Mouse (Mus musculus) embryonic facial prominence, embryonic 11.5 days (tissue): Measurements from ENCODE around the gene Sipa1l1. TPM values are rescaled to one million over a fixed set of nuclear protein-coding genes. Genes with fewer than 3 reads are reported as not detected.

Experiments
- ATAC-seq: fragments of 200-750 bp; cut with Nextera tagmentation; replicated peaks from 2 replicates; pipeline ENCODE4 v1.8.0; 2017; ENCODE audit warnings: low read depth; ENCODE audit not compliant: insufficient number of reproducible peaks, low FRiP score, low TSS enrichment
- DNase-seq: peaks from one replicate; pipeline ENCODE4 v3.0.0-alpha.2; 2015; ENCODE audit warnings: low spot score
- H3K27ac ChIP-seq: fragments of 300-500 bp; sonication (generic); replicated peaks from 2 replicates; pipeline ENCODE4 v1.5.1; 2014; ENCODE audit warnings: mild to moderate bottlenecking, low read depth, low read length, control low read depth
- H3K27me3 ChIP-seq: fragments of 300-500 bp; sonication (generic); 2 replicates; pipeline ENCODE4 v1.6.1; 2014; ENCODE audit warnings: mild to moderate bottlenecking, low read length, moderate library complexity, mixed read lengths; ENCODE audit not compliant: control insufficient read depth, insufficient read depth
- H3K36me3 ChIP-seq: fragments of 300-500 bp; sonication (generic); replicated peaks from 2 replicates; pipeline ENCODE4 v1.6.1; 2014; ENCODE audit warnings: low read depth, mild to moderate bottlenecking, low read length, moderate library complexity, mixed read lengths; ENCODE audit not compliant: control insufficient read depth, insufficient read depth
- H3K4me1 ChIP-seq: fragments of 300-500 bp; sonication (generic); 2 replicates; pipeline ENCODE4 v1.6.1; 2014; ENCODE audit warnings: low read length, mixed read lengths; ENCODE audit not compliant: control insufficient read depth, insufficient read depth
- H3K4me2 ChIP-seq: fragments of 300-500 bp; sonication (generic); 2 replicates; pipeline ENCODE4 v1.6.1; 2014; ENCODE audit warnings: low read depth, mild to moderate bottlenecking, control low read depth, low read length, moderate library complexity
- H3K4me3 ChIP-seq: fragments of 300-500 bp; sonication (generic); 2 replicates; pipeline ENCODE4 v1.5.1; 2014; ENCODE audit warnings: low read depth, low read length, control low read depth
- H3K9ac ChIP-seq: fragments of 300-500 bp; sonication (generic); replicated peaks from 2 replicates; pipeline ENCODE4 v1.6.1; 2014; ENCODE audit warnings: mild to moderate bottlenecking, control low read depth, low read length
- H3K9me3 ChIP-seq: fragments of 300-500 bp; sonication (generic); replicated peaks from 2 replicates; pipeline ENCODE4 v1.6.1; 2016; ENCODE audit warnings: mild to moderate bottlenecking, low read length, inconsistent platforms, mixed read lengths; ENCODE audit not compliant: control insufficient read depth
- whole genome bisulfite sequencing: fragments of 180-500 bp; shearing (Covaris S2); extraction: QIAGEN DNeasy Blood & Tissue Kit; methylation state at CpG from one replicate; pipeline ENCODE4 v1.1.7; 2014; 5-methylcytosine and 5-hydroxymethylcytosine counted together
- polyA plus RNA-seq: library from polyadenylated mRNA; unstranded; fragments of >200 nt; fragmentation: Nextera tagmentation; extraction: Ambion mirVana; gene quantifications from 2 replicates; pipeline ENCODE4 v1.2.1, GENCODE M21; 2014

Gene Sipa1l1
- polyA plus RNA-seq, 1 experiment from 2014 or later, result 26.8 TPM

DNA sequence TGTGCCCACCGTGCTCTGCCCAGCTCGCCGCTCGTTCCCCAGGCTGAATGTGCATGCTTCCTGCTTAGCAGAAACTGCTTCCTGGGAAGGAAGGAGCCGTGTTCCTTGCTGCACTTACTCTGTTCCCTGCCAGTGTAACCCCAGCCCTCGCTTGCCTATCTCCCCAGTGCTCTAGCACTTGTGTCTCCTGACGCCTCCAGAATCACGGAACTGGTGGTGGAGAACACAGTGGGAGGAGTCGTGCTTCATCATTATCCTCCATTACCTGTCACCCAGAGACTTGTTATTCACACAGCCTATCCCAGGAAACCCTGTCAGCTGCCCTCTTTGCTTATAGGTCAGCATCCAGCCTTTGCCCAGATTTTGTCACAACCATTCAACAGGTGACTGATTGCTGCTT is 259.3 kb downstream of the Sipa1l1 start:
- DNase-seq, result no peak
- ATAC-seq, result no peak

DNA sequence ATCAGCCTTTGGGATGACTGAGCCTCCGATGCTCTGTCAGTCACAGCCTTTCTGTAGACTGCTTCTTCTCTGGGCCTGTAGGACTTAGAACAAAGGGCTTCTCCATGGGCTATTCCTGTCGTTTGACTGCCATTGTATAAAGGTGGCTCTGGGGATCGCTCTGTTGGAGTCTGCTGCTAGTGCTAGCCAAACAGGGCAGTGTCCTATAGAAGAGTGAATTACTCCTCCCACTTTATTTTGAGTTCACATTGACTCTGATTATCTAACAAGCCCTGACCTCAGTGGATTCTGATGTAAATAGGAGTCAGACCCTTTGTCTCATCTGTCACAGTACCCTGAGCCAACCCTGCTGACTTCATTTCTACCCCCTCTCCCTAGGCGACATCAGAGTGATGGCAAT is 264.2 kb downstream of the Sipa1l1 start:
- 63% methylated on average over 4 of the region's 4 CpGs for WGBS
- no peak for ATAC-seq
- DNase-seq, result no peak
- Histone ChIP-seq H3K27ac (no peak overlapping the region), H3K9ac (no peak overlapping the region), H3K9me3 (no peaks in the 10 kb centered on the region), H3K4me1 (no peaks in the 10 kb centered on the region), H3K4me3 (no peak overlapping the region), H3K4me2 (no peak overlapping the region), H3K36me3 (peaks cover 2% of the 10 kb centered on the region), H3K27me3 (no peaks in the 10 kb centered on the region)

More for the DNA sequence above, 259.3 kb downstream of the Sipa1l1 start:
- H3K9me3 ChIP-seq, result no peaks in the 10 kb centered on the region
- H3K36me3 ChIP-seq, result no peaks in the 10 kb centered on the region; the same call in none of the 2 replicates
- H3K4me1 ChIP-seq, result no peaks in the 10 kb centered on the region
- no peaks in the 10 kb centered on the region for H3K27me3 ChIP-seq
- no peak overlapping the region for H3K4me3 ChIP-seq
- H3K4me2 ChIP-seq, result no peak overlapping the region
- H3K27ac ChIP-seq, result no peak overlapping the region
- 85% methylated on average over 9 of the region's 9 CpGs for WGBS
- H3K9ac ChIP-seq, result no peak overlapping the region

DNA sequence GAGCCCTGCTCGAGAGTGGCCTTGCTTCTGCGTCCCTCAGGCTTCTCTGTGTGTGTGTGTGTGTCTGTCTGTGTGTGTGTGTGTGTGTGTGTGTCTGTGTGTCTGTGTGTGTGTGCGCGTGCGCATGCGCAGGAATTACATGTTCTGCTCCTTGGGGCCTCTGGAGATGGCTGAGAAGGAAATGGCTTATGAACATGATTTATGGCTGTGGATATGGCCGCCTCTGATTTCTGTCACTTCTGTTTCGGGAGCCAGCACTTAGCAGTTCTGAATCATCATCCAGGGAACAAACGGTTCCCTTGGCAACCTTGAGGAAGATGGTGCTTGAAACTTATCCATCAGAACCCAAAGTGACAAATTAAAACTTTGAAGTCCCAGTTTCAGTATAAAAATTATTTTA is 265.5 kb downstream of the Sipa1l1 start:
- Histone ChIP-seq H3K36me3 (peaks cover 4% of the 10 kb centered on the region), H3K27ac (no peak overlapping the region), H3K27me3 (no peaks in the 10 kb centered on the region), H3K9ac (no peak overlapping the region), H3K4me2 (no peak overlapping the region), H3K4me1 (no peaks in the 10 kb centered on the region), H3K9me3 (no peaks in the 10 kb centered on the region), H3K4me3 (no peak overlapping the region)
- ATAC-seq (no peak), DNase-seq (no peak)
- WGBS, result 92% methylated on average over 9 of the region's 9 CpGs

DNA sequence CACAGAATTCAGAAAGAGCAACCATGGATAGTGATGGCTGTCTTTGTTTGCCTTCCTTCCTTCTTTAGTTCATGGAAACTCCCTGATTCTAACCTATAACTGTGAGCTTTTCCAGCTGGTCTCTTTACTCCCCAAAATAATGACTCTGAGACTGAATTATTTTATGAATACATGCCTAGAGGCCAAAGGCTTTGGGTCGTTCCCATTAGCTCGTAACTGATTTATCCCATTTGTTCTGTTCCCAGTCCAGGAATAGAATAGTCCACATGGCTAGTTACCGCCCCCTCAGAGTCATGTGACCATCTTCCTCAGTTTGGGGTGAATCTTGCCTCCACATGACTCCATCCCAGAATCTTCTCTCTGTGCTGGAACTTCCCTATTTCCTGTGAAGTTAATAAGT is 272.4 kb downstream of the Sipa1l1 start:
- Histone ChIP-seq H3K9me3 (no peaks in the 10 kb centered on the region), H3K27ac (no peak overlapping the region), H3K4me2 (no peak overlapping the region), H3K4me3 (no peak overlapping the region), H3K36me3 (peaks cover 4% of the 10 kb centered on the region), H3K4me1 (no peaks in the 10 kb centered on the region), H3K9ac (no peak overlapping the region), H3K27me3 (no peaks in the 10 kb centered on the region)
- 84% methylated on average over 3 of the region's 3 CpGs for WGBS
- ATAC-seq (no peak), DNase-seq (no peak)

DNA sequence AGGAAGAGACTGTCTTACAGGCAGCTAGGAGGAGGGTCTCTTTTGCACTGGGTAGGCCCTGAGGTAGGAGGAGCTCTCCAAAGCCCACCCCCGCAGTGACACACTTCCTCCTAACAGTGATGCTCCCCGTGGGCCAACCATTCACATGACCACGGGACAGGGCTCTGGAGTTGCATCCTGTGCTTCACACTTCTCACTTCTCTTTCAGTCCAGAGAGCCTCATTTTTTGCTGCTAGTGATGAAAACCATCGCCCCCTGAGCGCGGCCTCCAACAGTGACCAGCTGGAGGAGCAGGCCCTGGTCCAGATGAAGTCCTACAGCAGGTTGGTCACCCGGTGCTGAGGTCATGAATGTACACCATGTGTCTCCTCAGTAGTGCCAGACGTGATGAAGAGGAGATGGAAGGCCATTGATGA is 277.5 kb downstream of the Sipa1l1 start:
- no peak for DNase-seq
- Histone ChIP-seq H3K36me3 (peaks cover 2% of the 10 kb centered on the region), H3K4me3 (no peak overlapping the region), H3K4me2 (no peak overlapping the region), H3K9ac (no peak overlapping the region), H3K9me3 (no peaks in the 10 kb centered on the region), H3K4me1 (no peaks in the 10 kb centered on the region), H3K27me3 (no peaks in the 10 kb centered on the region), H3K27ac (no peak overlapping the region)
- 88% methylated on average over 8 of the region's 8 CpGs for WGBS
- ATAC-seq, result no peak

DNA sequence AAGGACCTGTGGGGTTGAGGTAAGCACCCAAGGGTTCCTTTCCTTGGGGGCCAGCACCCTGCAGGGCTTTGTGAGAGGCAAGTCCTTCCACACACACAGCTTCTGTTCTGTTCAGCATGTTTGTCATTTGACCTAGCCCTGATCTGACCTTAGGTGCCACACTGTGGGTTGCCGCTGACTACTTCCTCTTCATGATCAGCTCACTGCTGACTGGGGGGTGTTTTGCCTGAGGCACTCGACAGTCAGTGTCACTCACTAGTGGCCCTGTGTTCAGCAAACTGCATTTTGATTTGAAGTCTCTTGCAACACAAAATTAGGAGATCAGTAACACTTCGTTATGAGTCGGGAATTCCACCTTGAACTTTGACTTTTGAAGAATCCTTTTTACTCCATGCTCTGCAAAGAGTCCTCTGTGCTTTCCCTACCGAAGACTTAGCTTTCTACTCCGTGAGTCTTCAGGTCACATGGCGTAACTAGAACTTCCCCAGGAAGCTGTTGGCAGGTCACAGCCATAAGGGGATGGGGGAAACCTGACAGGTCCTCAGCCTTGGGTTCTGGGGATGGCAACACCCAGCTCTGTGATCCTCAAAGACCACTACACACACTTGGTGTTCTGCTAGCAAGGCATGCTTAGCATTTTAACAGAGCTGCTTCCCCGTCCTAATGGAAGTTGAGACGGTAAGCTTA is 279.2 kb downstream of the Sipa1l1 start:
- H3K4me2 ChIP-seq, result no peak overlapping the region
- DNase-seq (no peak), ATAC-seq (no peak)
- H3K27ac ChIP-seq, result no peak overlapping the region
- peaks cover 2% of the 10 kb centered on the region; the same call in 1 of the 2 replicates for H3K36me3 ChIP-seq
- no peaks in the 10 kb centered on the region for H3K27me3 ChIP-seq
- H3K9ac ChIP-seq, result no peak overlapping the region
- H3K9me3 ChIP-seq, result no peaks in the 10 kb centered on the region
- H3K4me1 ChIP-seq, result no peaks in the 10 kb centered on the region
- WGBS, result 57% methylated on average over 9 of the region's 9 CpGs
- H3K4me3 ChIP-seq, result no peak overlapping the region

DNA sequence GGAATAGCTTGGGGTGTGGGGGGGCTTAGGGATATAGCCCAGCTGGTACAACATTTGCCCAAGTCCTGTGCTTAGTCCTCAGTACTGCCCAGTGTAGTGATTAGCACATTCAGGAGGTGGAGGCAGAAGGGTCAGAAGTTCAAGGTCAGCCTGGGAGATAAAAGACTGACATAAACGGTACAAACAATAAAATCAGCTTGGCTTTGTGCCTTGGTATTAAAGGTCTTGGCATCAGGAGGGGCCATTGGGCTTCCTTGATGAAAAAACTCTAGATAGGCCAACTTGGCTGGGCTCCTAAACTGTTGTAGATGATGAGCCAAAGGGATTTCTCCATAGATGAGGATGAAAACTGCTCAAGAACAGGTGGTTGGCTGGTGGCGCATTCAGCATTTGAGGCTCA is 283.3 kb downstream of the Sipa1l1 start:
- no peak overlapping the region for H3K4me3 ChIP-seq
- no peak overlapping the region for H3K9ac ChIP-seq
- H3K4me2 ChIP-seq, result no peak overlapping the region
- ATAC-seq (no peak), DNase-seq (no peak)
- H3K4me1 ChIP-seq, result no peaks in the 10 kb centered on the region
- H3K27ac ChIP-seq, result no peak overlapping the region
- peaks cover 2% of the 10 kb centered on the region; the same call in 1 of the 2 replicates for H3K36me3 ChIP-seq
- no peaks in the 10 kb centered on the region for H3K27me3 ChIP-seq
- H3K9me3 ChIP-seq, result no peaks in the 10 kb centered on the region
- 87% methylated on average over 2 of the region's 2 CpGs for whole genome bisulfite sequencing

DNA sequence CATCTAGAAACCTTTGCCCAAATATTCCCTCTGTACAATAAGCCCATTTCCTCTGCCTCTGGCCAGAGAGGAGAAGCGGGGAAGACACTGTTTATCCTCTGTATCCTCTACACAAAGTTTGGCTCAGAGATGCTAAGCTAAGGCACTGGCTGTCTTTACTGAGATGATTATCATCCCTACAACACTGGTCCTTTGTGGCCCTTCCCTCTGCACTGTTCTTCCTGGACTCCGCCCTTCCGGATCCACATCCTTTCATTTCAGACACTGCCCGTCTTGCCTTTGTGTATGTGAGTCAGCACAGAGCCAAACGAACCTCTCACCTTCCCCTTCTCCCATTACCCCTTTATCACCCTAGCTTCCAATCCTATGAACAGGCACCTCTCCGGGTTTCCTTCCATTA is 285.3 kb downstream of the Sipa1l1 start:
- Histone ChIP-seq H3K27ac (no peak overlapping the region), H3K27me3 (no peaks in the 10 kb centered on the region), H3K36me3 (0 out of 2 replicates have a peak, but pooled peaks cover 2% of the 10 kb centered on the region), H3K4me2 (no peak overlapping the region), H3K9me3 (no peaks in the 10 kb centered on the region), H3K4me3 (no peak overlapping the region), H3K4me1 (no peaks in the 10 kb centered on the region), H3K9ac (no peak overlapping the region)
- DNase-seq (no peak), ATAC-seq (no peak)
- 82% methylated on average over 6 of the region's 6 CpGs for WGBS
